Comparison of ENCODE assay signal across 8 mouse cellular contexts in the genomic region with DNA sequence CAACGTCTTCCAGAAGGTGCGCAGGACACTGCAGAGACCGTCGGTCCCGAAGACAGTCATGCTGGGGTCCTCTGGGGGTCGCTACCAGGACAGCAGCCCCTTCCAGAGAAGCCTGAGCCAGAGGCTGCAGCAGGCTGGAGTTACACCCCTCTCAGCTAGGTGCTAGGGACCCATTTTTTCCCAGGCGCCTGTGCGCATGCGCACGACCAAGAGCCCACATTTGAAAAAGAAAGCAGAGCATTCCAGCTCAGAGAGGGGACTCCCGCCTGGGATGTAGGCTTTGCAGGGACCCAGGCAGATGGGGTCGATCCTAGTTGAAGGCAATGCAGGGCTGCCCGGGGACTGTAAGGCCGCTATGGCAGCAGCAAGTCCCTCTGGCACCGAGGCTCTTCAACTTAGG.
DNase-seq lines count a peak whose midpoint lies in the region.
"Not testable (repeated sequence)": the region's sequence is repeated elsewhere in the genome, so short reads cannot be mapped to it uniquely, and the experiment has no call there.

No protein-coding gene starts in this region.

- not testable (repeated sequence) for H3K27me3 ChIP-seq in midbrain, embryonic 10.5 days (ENCODE audit: low read depth, poor library complexity, severe bottlenecking)

- not testable (repeated sequence) for H3K27ac ChIP-seq in midbrain, embryonic 10.5 days (replicated peaks)

- DNase-seq in adrenal gland, adult (ENCODE audit: inconsistent age in 2 of 2, low spot score in 1 of 2) = peak; percentile 49 to 80
- peak; percentile 61 for DNase-seq in embryo, embryonic 9.5 days (ENCODE audit: extremely low spot score)
- DNase-seq in heart, adult 11 months = peak; percentile 92
- DNase-seq in kidney, adult 8-10 months = peak; percentile 0 to 24
- peak; percentile 25 to 58 for DNase-seq in left cerebral cortex, postnatal 25 days (ENCODE audit: low spot score in 2 of 2)
- DNase-seq in midbrain, embryonic 10.5 days (ENCODE audit: low spot score) = peak; percentile 69
- peak; percentile 3 for DNase-seq in skeletal muscle tissue, adult 2 months (ENCODE audit: low read depth, low spot score)
- peak; percentile 31 for DNase-seq in urinary bladder, postnatal 25 days (ENCODE audit: low spot score)

- not testable (repeated sequence) for H3K4me3 ChIP-seq in midbrain, embryonic 10.5 days

- intact Hi-C loops in left cerebral cortex, postnatal 25 days (cut with DNase I) = not testable (repeated sequence)

- H3K9me3 ChIP-seq in midbrain, embryonic 10.5 days (replicated peaks) = not testable (repeated sequence)

- WGBS in midbrain, embryonic 10.5 days = 10% methylated on average over 9 of the region's 15 CpGs

- H3K4me1 ChIP-seq in midbrain, embryonic 10.5 days = not testable (repeated sequence)

- not testable (repeated sequence) for H3K36me3 ChIP-seq in midbrain, embryonic 10.5 days

Comparison
In these comparisons a context has a peak if more than half of its experiments do, and no peak if none do; other contexts are left out.
1. DNase-seq: peak in every context shown above with its lines; median percentile 92 in heart, adult 11 months; 69 in midbrain, embryonic 10.5 days; 64 in adrenal gland, adult; 61 in embryo, embryonic 9.5 days; 42 in left cerebral cortex, postnatal 25 days; 31 in urinary bladder, postnatal 25 days; 12 in kidney, adult 8-10 months; 3 in skeletal muscle tissue, adult 2 months.